Mouse (Mus musculus) E14TG2a.4 (cell line): ENCODE results near the gene Plekha8.

Source experiments
- CTCF ChIP-seq: conservative IDR thresholded peaks from 2 replicates; pipeline ENCODE4 v1.5.1; 2014; ENCODE audit warnings: low read length
- NANOG ChIP-seq: IDR thresholded peaks from 2 replicates; pipeline ENCODE4 v1.6.1; 2014; ENCODE audit warnings: borderline replicate concordance, low read length, mixed read lengths
- POU5F1 ChIP-seq: IDR thresholded peaks from 2 replicates; pipeline ENCODE4 v1.6.1; 2014; ENCODE audit warnings: low read length, borderline replicate concordance

GRCm38 (mm10) chr6:54550801-54551323 is 44.0 kb upstream of the Plekha8 start:
- no peak for TF ChIP-seq CTCF
- TF ChIP-seq POU5F1 = no peak
- no peak for TF ChIP-seq NANOG
